Mouse (Mus musculus) hindbrain, embryonic 10.5 days (tissue): ENCODE measurements around the gene Spg20. TPM values are rescaled to one million over a fixed set of nuclear protein-coding genes. Genes with fewer than 3 reads are reported as not detected.

Source experiments
- DNase-seq: peaks from one replicate; pipeline ENCODE4 v3.0.0-alpha.2; 2017; ENCODE audit warnings: low spot score
- H3K27ac ChIP-seq: fragments of 300-500 bp; sonication (generic); 2 replicates; pipeline ENCODE4 v1.5.1; 2016; ENCODE audit warnings: mild to moderate bottlenecking, moderate library complexity
- H3K27me3 ChIP-seq: fragments of 300-500 bp; sonication (generic); 2 replicates; pipeline ENCODE4 v1.6.1; 2016; ENCODE audit warnings: mild to moderate bottlenecking; ENCODE audit not compliant: poor library complexity, insufficient read depth, severe bottlenecking
- H3K36me3 ChIP-seq: fragments of 300-500 bp; sonication (generic); 2 replicates; pipeline ENCODE4 v1.6.1; 2016; ENCODE audit warnings: mild to moderate bottlenecking, moderate library complexity
- H3K4me1 ChIP-seq: fragments of 300-500 bp; sonication (generic); replicated peaks from 2 replicates; pipeline ENCODE4 v1.6.1; 2016; ENCODE audit warnings: mild to moderate bottlenecking
- H3K4me3 ChIP-seq: fragments of 300-500 bp; sonication (generic); 2 replicates; pipeline ENCODE4 v1.5.1; 2016; ENCODE audit warnings: mild to moderate bottlenecking, moderate library complexity
- H3K9me3 ChIP-seq: fragments of 300-500 bp; sonication (generic); 2 replicates; pipeline ENCODE4 v1.6.1; 2016; ENCODE audit warnings: mild to moderate bottlenecking, moderate library complexity
- WGBS: fragments of 180-500 bp; shearing (Covaris S2); methylation state at CpG from one replicate; pipeline ENCODE4 v1.1.7; 2016; 5-methylcytosine and 5-hydroxymethylcytosine counted together
- polyA plus RNA-seq: library from polyadenylated mRNA; unstranded; fragments of >200 nt; fragmentation: Nextera tagmentation; extraction: Ambion mirVana; gene quantifications from 2 replicates; pipeline ENCODE4 v1.2.1, GENCODE M21; 2016

Spg20 gene
- polyA plus RNA-seq, 1 experiment from 2014 or later: 41.5 TPM

DNA sequence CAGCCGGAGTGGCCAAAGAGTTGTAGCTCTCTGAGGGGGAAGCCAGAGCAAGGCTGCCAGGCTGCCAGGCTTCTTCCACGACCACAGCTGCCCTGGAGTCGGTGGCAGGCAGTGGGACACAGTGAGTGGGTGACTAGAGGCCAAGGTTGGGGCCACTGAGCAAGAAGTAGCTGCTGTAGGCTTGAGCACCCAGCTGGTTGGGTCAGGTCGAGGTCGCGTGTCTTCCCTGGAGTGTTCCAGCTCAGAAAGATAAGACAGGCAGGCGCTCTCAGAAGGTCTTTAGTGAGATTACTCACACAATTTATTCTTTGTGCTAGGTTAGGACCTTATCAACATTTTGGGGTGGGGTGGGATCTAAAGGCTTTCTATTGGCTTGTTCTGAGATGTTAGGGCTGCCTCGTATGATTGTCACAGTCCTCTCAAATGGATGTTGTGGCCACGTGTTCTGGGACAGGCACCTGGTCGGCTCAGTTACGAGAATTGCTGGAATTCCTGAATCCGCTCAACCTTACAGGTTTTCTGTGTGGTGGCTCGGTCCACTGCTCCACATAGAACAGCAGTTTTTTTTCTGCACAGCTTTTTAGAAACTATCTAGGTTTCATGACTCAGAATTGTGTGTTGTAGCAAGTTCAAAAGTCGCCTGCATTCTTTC lies 6.4 kb upstream of the Spg20 start:
- H3K9me3 ChIP-seq: no peaks in the 10 kb centered on the region
- H3K27me3 ChIP-seq: no peaks in the 10 kb centered on the region
- no peaks in the 10 kb centered on the region for H3K36me3 ChIP-seq
- no peak overlapping the region for H3K4me3 ChIP-seq
- 82% methylated on average over 14 of the region's 14 CpGs for WGBS
- DNase-seq: no peak
- no peak overlapping the region for H3K27ac ChIP-seq
- H3K4me1 ChIP-seq: no peaks in the 10 kb centered on the region

DNA sequence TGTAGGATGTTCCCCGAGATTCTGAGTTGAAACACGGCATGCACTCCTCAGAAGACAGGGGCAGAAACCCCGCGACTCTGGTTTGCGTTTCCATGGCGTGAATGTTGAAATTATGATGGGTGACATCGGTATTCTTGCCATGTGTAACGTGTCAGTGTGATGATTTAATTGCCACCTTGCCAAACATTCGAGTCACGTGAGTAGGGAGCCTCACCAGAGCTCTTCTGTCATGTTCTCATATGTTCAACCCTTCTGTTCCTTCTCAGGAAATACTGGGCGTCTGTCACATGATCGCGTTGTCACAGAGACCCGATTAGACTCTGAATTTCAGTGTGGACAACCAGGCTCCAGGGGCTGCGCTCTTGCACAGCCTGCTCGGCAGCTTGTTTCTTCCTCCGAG lies 5.9 kb upstream of the Spg20 start:
- Histone ChIP-seq H3K9me3 (no peaks in the 10 kb centered on the region), H3K4me1 (no peaks in the 10 kb centered on the region), H3K27ac (no peak overlapping the region), H3K4me3 (no peak overlapping the region), H3K27me3 (no peaks in the 10 kb centered on the region), H3K36me3 (no peaks in the 10 kb centered on the region)
- DNase-seq: no peak
- WGBS: 94% methylated on average over 17 of the region's 17 CpGs

DNA sequence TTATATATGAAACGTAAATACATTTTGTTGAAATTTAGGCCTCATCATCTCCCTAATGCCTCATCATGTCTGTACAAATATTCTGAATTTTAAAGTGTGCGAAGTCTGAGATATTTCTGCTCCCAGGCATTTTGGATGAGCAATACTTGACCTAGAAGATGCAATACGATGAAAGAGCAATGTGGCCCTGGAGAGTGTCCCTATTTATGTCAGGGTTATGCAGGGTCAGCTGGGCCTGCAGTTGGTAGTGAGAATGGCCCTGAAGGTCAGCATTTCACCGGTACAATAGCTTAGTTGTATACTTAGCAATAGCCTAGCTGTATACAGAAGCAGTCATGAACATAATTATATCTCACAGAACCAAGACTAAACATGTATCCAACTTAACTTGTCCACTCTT lies 2.8 kb upstream of the Spg20 start:
- H3K27me3 ChIP-seq: no peaks in the 10 kb centered on the region
- 76% methylated on average over 4 of the region's 4 CpGs for WGBS
- H3K36me3 ChIP-seq: no peaks in the 10 kb centered on the region
- no peaks in the 10 kb centered on the region for H3K9me3 ChIP-seq
- no peak overlapping the region for H3K27ac ChIP-seq
- H3K4me3 ChIP-seq: no peak overlapping the region
- DNase-seq: no peak
- H3K4me1 ChIP-seq: peaks cover 18% of the 10 kb centered on the region

DNA sequence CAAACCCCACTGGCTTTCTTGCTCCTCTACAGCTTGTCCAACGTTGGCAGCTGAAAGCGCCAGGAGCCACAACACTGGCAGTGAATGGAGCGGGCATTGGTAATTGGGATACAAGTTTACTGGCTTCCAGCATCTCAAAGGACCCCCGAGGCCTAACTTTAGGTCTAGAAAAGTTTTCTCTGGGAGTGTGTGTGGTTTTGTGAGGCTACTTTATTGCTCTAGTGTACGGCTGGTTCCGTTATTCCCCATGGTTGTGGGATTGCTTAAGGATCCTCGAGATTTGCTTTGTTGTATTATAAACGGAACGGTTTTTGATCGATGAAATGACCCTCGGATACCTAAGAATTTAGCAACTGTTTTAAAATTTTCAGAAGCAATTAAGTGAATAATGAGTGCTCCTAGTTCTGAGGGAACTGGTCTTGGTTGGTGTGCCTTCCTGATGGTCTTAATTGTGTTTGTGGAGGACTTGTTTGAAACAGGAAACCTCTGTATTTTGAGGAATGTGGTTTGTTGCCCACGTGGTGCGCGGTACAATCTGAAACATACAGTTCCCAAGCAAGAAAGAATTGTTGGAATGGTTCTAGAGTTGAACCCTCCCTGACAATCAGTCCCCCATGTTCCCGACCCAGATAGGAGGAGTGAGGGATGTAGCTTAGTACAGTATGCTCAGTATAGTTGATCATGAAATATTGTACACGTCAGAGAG lies 955 bp downstream of the Spg20 start:
- H3K27ac ChIP-seq: peak overlapping the region; percentile 99
- DNase-seq: peak; percentile 20

GRCm38 (mm10) chr3:55114313-55115065 lies 2.6 kb downstream of the Spg20 start:
- DNase-seq: peak; percentile 10

More for the DNA sequence above, 955 bp downstream of the Spg20 start:
- Histone ChIP-seq H3K4me1 (peaks cover 26% of the 10 kb centered on the region), H3K4me3 (peak overlapping the region; percentile 88), H3K27me3 (no peaks in the 10 kb centered on the region), H3K36me3 (peaks cover 16% of the 10 kb centered on the region), H3K9me3 (no peaks in the 10 kb centered on the region)
- WGBS: 54% methylated on average over 16 of the region's 16 CpGs

GRCm38 (mm10) chr3:55115071-55115470 lies 3.2 kb downstream of the Spg20 start:
- Histone ChIP-seq H3K36me3 (peaks cover 37% of the 10 kb centered on the region), H3K27ac (no peak overlapping the region), H3K27me3 (no peaks in the 10 kb centered on the region), H3K9me3 (no peaks in the 10 kb centered on the region), H3K4me1 (peaks cover 26% of the 10 kb centered on the region), H3K4me3 (no peak overlapping the region)
- WGBS: 61% methylated on average over 1 of the region's 1 CpGs
- no peak for DNase-seq

More at GRCm38 (mm10) chr3:55114313-55115065, 2.6 kb downstream of the Spg20 start:
- H3K4me3 ChIP-seq: no peak overlapping the region
- peaks cover 32% of the 10 kb centered on the region for H3K36me3 ChIP-seq
- no peaks in the 10 kb centered on the region for H3K27me3 ChIP-seq
- H3K4me1 ChIP-seq: peaks cover 26% of the 10 kb centered on the region
- H3K9me3 ChIP-seq: no peaks in the 10 kb centered on the region
- H3K27ac ChIP-seq: no peak overlapping the region
- 72% methylated on average over 7 of the region's 7 CpGs for WGBS

DNA sequence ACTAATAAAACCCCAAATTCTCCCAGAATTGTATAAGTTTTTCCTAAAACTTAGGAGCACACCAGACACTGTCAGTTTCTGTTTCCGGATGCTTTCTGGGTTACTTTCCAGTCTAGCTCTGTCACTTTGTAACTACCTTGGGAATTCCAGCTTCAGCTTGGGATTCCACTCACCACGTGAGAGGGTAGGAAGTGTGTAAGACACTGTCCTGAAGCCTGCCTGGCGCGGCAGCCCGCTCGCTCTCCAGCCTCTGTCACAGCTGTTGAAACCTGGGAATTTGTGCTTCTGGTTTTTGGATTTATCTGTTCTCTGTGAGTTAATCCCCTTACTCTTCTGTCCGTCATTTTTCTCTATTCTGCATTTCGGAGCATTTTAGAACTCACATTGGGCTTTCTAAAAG lies 4.1 kb downstream of the Spg20 start:
- 91% methylated on average over 8 of the region's 8 CpGs for WGBS

GRCm38 (mm10) chr3:55119275-55119898 lies 7.5 kb downstream of the Spg20 start:
- no peak for DNase-seq
- no peaks in the 10 kb centered on the region for H3K9me3 ChIP-seq
- H3K27me3 ChIP-seq: no peaks in the 10 kb centered on the region
- no peak overlapping the region for H3K4me3 ChIP-seq
- H3K36me3 ChIP-seq: peaks cover 80% of the 10 kb centered on the region
- no peak overlapping the region for H3K27ac ChIP-seq
- peaks cover 6% of the 10 kb centered on the region for H3K4me1 ChIP-seq
- 92% methylated on average over 6 of the region's 6 CpGs for WGBS

More for the DNA sequence above, 4.1 kb downstream of the Spg20 start:
- no peak for DNase-seq
- H3K36me3 ChIP-seq: peaks cover 46% of the 10 kb centered on the region
- H3K4me1 ChIP-seq: peaks cover 26% of the 10 kb centered on the region
- H3K27ac ChIP-seq: no peak overlapping the region
- H3K27me3 ChIP-seq: no peaks in the 10 kb centered on the region
- H3K4me3 ChIP-seq: no peak overlapping the region
- no peaks in the 10 kb centered on the region for H3K9me3 ChIP-seq

DNA sequence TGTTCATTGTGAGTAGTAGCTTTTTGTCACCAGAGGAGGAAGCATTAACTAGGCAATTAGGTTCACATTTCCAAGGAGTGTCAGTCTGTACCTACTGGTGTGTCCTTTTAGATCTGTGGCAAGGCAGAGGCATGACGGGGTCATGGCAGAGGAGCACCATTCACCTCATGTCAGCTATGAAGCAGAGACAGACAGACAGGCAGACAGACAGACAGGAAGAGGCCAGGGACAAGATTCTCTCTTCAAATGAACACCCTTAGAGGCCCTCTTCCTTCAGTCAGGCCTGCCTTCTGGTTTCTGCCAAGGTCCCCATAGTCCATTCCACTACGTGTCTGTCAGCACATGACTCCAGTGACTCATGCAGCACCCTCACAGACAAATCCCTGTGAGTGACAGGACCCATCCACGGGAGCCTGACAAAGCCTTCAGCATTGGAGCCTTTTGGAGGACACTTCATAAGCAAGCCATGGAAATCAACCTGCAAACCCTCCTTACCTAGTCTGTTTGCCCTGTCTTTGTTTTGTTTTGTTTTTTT lies 10.5 kb downstream of the Spg20 start:
- no peak overlapping the region for H3K27ac ChIP-seq
- DNase-seq: no peak
- no peaks in the 10 kb centered on the region for H3K9me3 ChIP-seq
- no peaks in the 10 kb centered on the region for H3K27me3 ChIP-seq
- H3K36me3 ChIP-seq: peaks cover 98% of the 10 kb centered on the region
- 95% methylated on average over 3 of the region's 3 CpGs for WGBS
- H3K4me1 ChIP-seq: no peaks in the 10 kb centered on the region
- no peak overlapping the region for H3K4me3 ChIP-seq

DNA sequence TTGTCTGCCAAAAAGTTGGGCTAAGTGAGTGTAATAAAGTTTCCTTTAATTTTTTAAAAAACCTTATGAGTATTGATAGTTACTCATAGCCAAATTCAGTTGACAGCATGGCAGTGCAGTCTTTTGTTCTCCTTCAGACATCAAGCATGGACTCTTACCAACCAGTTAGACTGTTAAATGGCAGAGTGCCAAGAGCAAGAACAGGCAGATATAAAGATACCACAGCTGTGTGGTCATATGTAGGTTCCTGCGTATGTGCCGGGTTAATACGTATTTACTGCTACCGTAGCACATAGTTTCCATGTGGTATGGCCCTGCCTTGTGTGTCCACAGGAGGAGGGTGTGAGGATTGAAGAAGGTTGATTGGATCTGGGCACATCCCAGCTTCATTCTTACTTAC lies 11.2 kb downstream of the Spg20 start:
- H3K27ac ChIP-seq: no peak overlapping the region
- H3K36me3 ChIP-seq: peaks cover 98% of the 10 kb centered on the region
- DNase-seq: no peak
- no peaks in the 10 kb centered on the region for H3K27me3 ChIP-seq
- H3K9me3 ChIP-seq: no peaks in the 10 kb centered on the region
- 96% methylated on average over 4 of the region's 4 CpGs for WGBS
- H3K4me3 ChIP-seq: no peak overlapping the region
- no peaks in the 10 kb centered on the region for H3K4me1 ChIP-seq

GRCm38 (mm10) chr3:55129181-55129692 lies 17.3 kb downstream of the Spg20 start:
- WGBS: 85% methylated on average over 4 of the region's 4 CpGs
- no peaks in the 10 kb centered on the region for H3K27me3 ChIP-seq
- H3K4me3 ChIP-seq: no peak overlapping the region
- H3K9me3 ChIP-seq: no peaks in the 10 kb centered on the region
- no peak overlapping the region for H3K27ac ChIP-seq
- peaks cover 99% of the 10 kb centered on the region for H3K36me3 ChIP-seq
- no peaks in the 10 kb centered on the region for H3K4me1 ChIP-seq
- DNase-seq: no peak

- 92% methylated on average over 6 of the region's 6 CpGs for WGBS
Measured at GRCm38 (mm10) chr3:55131576-55132233, 19.8 kb downstream of the Spg20 start.

More at GRCm38 (mm10) chr3:55131576-55132233, 19.8 kb downstream of the Spg20 start:
- DNase-seq: no peak
- H3K36me3 ChIP-seq: peaks cover 100% of the 10 kb centered on the region
- no peak overlapping the region for H3K27ac ChIP-seq
- H3K9me3 ChIP-seq: no peaks in the 10 kb centered on the region
- no peak overlapping the region for H3K4me3 ChIP-seq
- no peaks in the 10 kb centered on the region for H3K27me3 ChIP-seq
- no peaks in the 10 kb centered on the region for H3K4me1 ChIP-seq
